Mouse (Mus musculus) left cerebral cortex, adult 9 months (tissue): ENCODE measurements at regions not wholly inside any gene's neighbourhood (a gene's known extent, or its start where the extent isn't known, plus 50 kb on each side); places are given as distances from the start of the nearest gene placed in this dataset.
"Not testable (repeated sequence)": the region's sequence is repeated elsewhere in the genome, so short reads cannot be mapped to it uniquely, and the experiment has no call there.

Source experiments
- DNase-seq, 2 experiments: peaks; one replicate each; pipeline ENCODE4 v3.0.0; 2022; ENCODE audit warnings: low spot score in 2 of 2

GRCm38 (mm10) chr6:73676979-73677378 lies 207.5 kb upstream of the 4931417E11Rik start:
- DNase-seq, result no peak

GRCm38 (mm10) chr6:73669401-73669800 lies 199.9 kb upstream of the 4931417E11Rik start:
- no peak for DNase-seq

GRCm38 (mm10) chr6:73658988-73659387 lies 189.5 kb upstream of the 4931417E11Rik start:
- no peak for DNase-seq

GRCm38 (mm10) chr6:73645378-73645777 lies 175.9 kb upstream of the 4931417E11Rik start:
- no peak for DNase-seq

- DNase-seq, result peak; percentile 35 to 68
These were observed 175.4 kb upstream of the 4931417E11Rik start for GRCm38 (mm10) chr6:73644778-73645267.

GRCm38 (mm10) chr6:73628600-73628999 lies 159.1 kb upstream of the 4931417E11Rik start:
- no peak for DNase-seq

GRCm38 (mm10) chr6:73626451-73626850 lies 157.0 kb upstream of the 4931417E11Rik start:
- no peak for DNase-seq

GRCm38 (mm10) chr6:73624211-73624610 lies 154.7 kb upstream of the 4931417E11Rik start:
- DNase-seq, result no peak

GRCm38 (mm10) chr6:73621839-73622426 lies 152.5 kb upstream of the 4931417E11Rik start:
- DNase-seq, result no peak

GRCm38 (mm10) chr6:73612266-73612665 lies 142.8 kb upstream of the 4931417E11Rik start:
- no peak for DNase-seq

GRCm38 (mm10) chr6:73611839-73612238 lies 142.4 kb upstream of the 4931417E11Rik start:
- DNase-seq, result no peak

GRCm38 (mm10) chr6:73610048-73610624 lies 140.7 kb upstream of the 4931417E11Rik start:
- no peak for DNase-seq

- DNase-seq, result no peak
These were observed 118.2 kb upstream of the 4931417E11Rik start for GRCm38 (mm10) chr6:73587686-73588085.

- DNase-seq, result peak in 1 of 2 experiments; percentile 3
These were observed 107.2 kb upstream of the 4931417E11Rik start for GRCm38 (mm10) chr6:73576708-73577107.

GRCm38 (mm10) chr6:73560000-73560399 lies 90.5 kb upstream of the 4931417E11Rik start:
- DNase-seq, result no peak

- no peak for DNase-seq
These were observed 61.1 kb upstream of the 4931417E11Rik start for GRCm38 (mm10) chr6:73530559-73530958.

- DNase-seq, result no peak
These were observed 60.6 kb upstream of the 4931417E11Rik start for GRCm38 (mm10) chr6:73530098-73530497.

- no peak for DNase-seq
These were observed 54.2 kb upstream of the 4931417E11Rik start for GRCm38 (mm10) chr6:73523658-73524057.

GRCm38 (mm10) chr6:73519894-73520293 lies 50.4 kb upstream of the 4931417E11Rik start:
- not testable (repeated sequence) for DNase-seq
